Mouse (Mus musculus) stomach, embryonic 16.5 days (tissue): ENCODE measurements around the gene Dpp8. TPM values are rescaled to one million over a fixed set of nuclear protein-coding genes. Genes with fewer than 3 reads are reported as not detected.

Source experiments
- ATAC-seq: fragments of 200-750 bp; cut with Nextera tagmentation; 2 replicates; pipeline ENCODE4 v1.8.0; 2017; ENCODE audit warnings: moderate number of reproducible peaks, moderate TSS enrichment; ENCODE audit not compliant: insufficient read depth, low FRiP score
- H3K27ac ChIP-seq: fragments of 300-500 bp; sonication (generic); 2 replicates; pipeline ENCODE4 v1.5.1; 2014; ENCODE audit warnings: low read length
- H3K27me3 ChIP-seq: fragments of 300-500 bp; sonication (generic); 2 replicates; pipeline ENCODE4 v1.6.1; 2014; ENCODE audit warnings: low read length, control low read depth, mixed read lengths; ENCODE audit not compliant: control insufficient read depth, insufficient read depth
- H3K36me3 ChIP-seq: fragments of 300-500 bp; sonication (generic); 2 replicates; pipeline ENCODE4 v1.6.1; 2014; ENCODE audit warnings: low read length; ENCODE audit not compliant: control insufficient read depth, insufficient read depth
- H3K4me1 ChIP-seq: fragments of 300-500 bp; sonication (generic); 2 replicates; pipeline ENCODE4 v1.6.1; 2014; ENCODE audit warnings: low read length, control low read depth, mixed read lengths; ENCODE audit not compliant: control insufficient read depth, insufficient read depth
- H3K4me2 ChIP-seq: fragments of 300-500 bp; sonication (generic); 2 replicates; pipeline ENCODE4 v1.6.1; 2014; ENCODE audit warnings: low read depth, low read length, mixed read lengths
- H3K4me3 ChIP-seq: fragments of 300-500 bp; sonication (generic); replicated peaks from 2 replicates; pipeline ENCODE4 v1.5.1; 2014; ENCODE audit warnings: mild to moderate bottlenecking, low read length
- H3K9ac ChIP-seq: fragments of 300-500 bp; sonication (generic); 2 replicates; pipeline ENCODE4 v1.6.1; 2014; ENCODE audit warnings: low read length
- H3K9me3 ChIP-seq: fragments of 300-500 bp; sonication (generic); replicated peaks from 2 replicates; pipeline ENCODE4 v1.6.1; 2016; ENCODE audit warnings: low read length, control low read depth; ENCODE audit not compliant: control insufficient read depth
- WGBS: fragments of 180-500 bp; shearing (Covaris S2); extraction: QIAGEN DNeasy Blood & Tissue Kit; methylation state at CpG from one replicate; pipeline ENCODE4 v1.1.7; 2014; 5-methylcytosine and 5-hydroxymethylcytosine counted together
- polyA plus RNA-seq: library from polyadenylated mRNA; unstranded; fragments of >200 nt; fragmentation: Nextera tagmentation; extraction: Ambion mirVana; gene quantifications from 2 replicates; pipeline ENCODE4 v1.2.1, GENCODE M21; 2015

Dpp8 gene
- polyA plus RNA-seq, 1 experiment from 2014 or later, result 37.5 TPM

- no peak for ATAC-seq
- peaks cover 2% of the 10 kb centered on the region; the same call in 1 of the 2 replicates for H3K36me3 ChIP-seq
- H3K27me3 ChIP-seq, result no peaks in the 10 kb centered on the region
- H3K4me2 ChIP-seq, result no peak overlapping the region
- no peak overlapping the region for H3K4me3 ChIP-seq
- 83% methylated on average over 8 of the region's 8 CpGs for WGBS
- H3K9ac ChIP-seq, result no peak overlapping the region
- no peak overlapping the region for H3K27ac ChIP-seq
- no peaks in the 10 kb centered on the region; the same call in 1 of the 2 replicates for H3K9me3 ChIP-seq
- no peaks in the 10 kb centered on the region for H3K4me1 ChIP-seq
Measured at GRCm38 (mm10) chr9:65010632-65011031, 21.6 kb upstream of the Dpp8 start.

- no peak for ATAC-seq
- H3K36me3 ChIP-seq, result peaks cover 2% of the 10 kb centered on the region; the same call in 1 of the 2 replicates
- no peaks in the 10 kb centered on the region for H3K27me3 ChIP-seq
- no peak overlapping the region for H3K4me3 ChIP-seq
- 60% methylated on average over 6 of the region's 6 CpGs for WGBS
- peaks cover 6% of the 10 kb centered on the region; the same call in 1 of the 2 replicates for H3K4me1 ChIP-seq
- H3K4me2 ChIP-seq, result no peak overlapping the region
- no peak overlapping the region for H3K9ac ChIP-seq
- no peak overlapping the region for H3K27ac ChIP-seq
- no peaks in the 10 kb centered on the region; the same call in 1 of the 2 replicates for H3K9me3 ChIP-seq
Measured at GRCm38 (mm10) chr9:65011304-65011703, 20.9 kb upstream of the Dpp8 start.

GRCm38 (mm10) chr9:65015461-65016222, 16.6 kb upstream of the Dpp8 start:
- Histone ChIP-seq H3K9ac (no peak overlapping the region), H3K4me2 (no peak overlapping the region), H3K9me3 (no peaks in the 10 kb centered on the region), H3K27ac (no peak overlapping the region), H3K27me3 (no peaks in the 10 kb centered on the region), H3K4me1 (peaks cover 15% of the 10 kb centered on the region; the same call in 1 of the 2 replicates), H3K4me3 (no peak overlapping the region), H3K36me3 (no peaks in the 10 kb centered on the region)
- ATAC-seq, result no peak
- WGBS, result 54% methylated on average over 7 of the region's 7 CpGs

- no peak overlapping the region for H3K27ac ChIP-seq
- no peaks in the 10 kb centered on the region for H3K27me3 ChIP-seq
- no peak overlapping the region for H3K4me3 ChIP-seq
- no peaks in the 10 kb centered on the region for H3K36me3 ChIP-seq
- WGBS, result 77% methylated on average over 4 of the region's 4 CpGs
- peaks cover 15% of the 10 kb centered on the region; the same call in 1 of the 2 replicates for H3K4me1 ChIP-seq
- ATAC-seq, result no peak
- no peaks in the 10 kb centered on the region for H3K9me3 ChIP-seq
- H3K4me2 ChIP-seq, result no peak overlapping the region
- H3K9ac ChIP-seq, result no peak overlapping the region
Measured at GRCm38 (mm10) chr9:65016241-65016977, 15.8 kb upstream of the Dpp8 start.

GRCm38 (mm10) chr9:65016978-65017827, 15.0 kb upstream of the Dpp8 start:
- WGBS, result 79% methylated on average over 16 of the region's 16 CpGs
- Histone ChIP-seq H3K4me1 (peaks cover 16% of the 10 kb centered on the region; the same call in 1 of the 2 replicates), H3K27me3 (no peaks in the 10 kb centered on the region), H3K4me3 (no peak overlapping the region), H3K9me3 (no peaks in the 10 kb centered on the region), H3K4me2 (no peak overlapping the region), H3K27ac (no peak overlapping the region), H3K9ac (no peak overlapping the region), H3K36me3 (no peaks in the 10 kb centered on the region)
- ATAC-seq, result no peak

- H3K4me3 ChIP-seq, result no peak overlapping the region
- H3K9ac ChIP-seq, result no peak overlapping the region
- no peaks in the 10 kb centered on the region for H3K36me3 ChIP-seq
- H3K9me3 ChIP-seq, result no peaks in the 10 kb centered on the region
- no peak for ATAC-seq
- no peak overlapping the region for H3K27ac ChIP-seq
- H3K4me1 ChIP-seq, result peaks cover 19% of the 10 kb centered on the region; the same call in 1 of the 2 replicates
- no peaks in the 10 kb centered on the region for H3K27me3 ChIP-seq
- no peak overlapping the region for H3K4me2 ChIP-seq
- 83% methylated on average over 4 of the region's 4 CpGs for WGBS
Measured at GRCm38 (mm10) chr9:65017896-65018295, 14.3 kb upstream of the Dpp8 start.

- Histone ChIP-seq H3K4me1 (peaks cover 19% of the 10 kb centered on the region; the same call in 1 of the 2 replicates), H3K36me3 (no peaks in the 10 kb centered on the region), H3K4me3 (no peak overlapping the region), H3K27ac (no peak overlapping the region), H3K9ac (no peak overlapping the region), H3K27me3 (no peaks in the 10 kb centered on the region), H3K9me3 (no peaks in the 10 kb centered on the region), H3K4me2 (no peak overlapping the region)
- WGBS, result 65% methylated on average over 3 of the region's 3 CpGs
- no peak for ATAC-seq
Measured at GRCm38 (mm10) chr9:65018588-65019121, 13.6 kb upstream of the Dpp8 start.

GRCm38 (mm10) chr9:65019146-65019545, 13.1 kb upstream of the Dpp8 start:
- 17% methylated on average over 3 of the region's 3 CpGs for WGBS
- Histone ChIP-seq H3K9me3 (no peaks in the 10 kb centered on the region), H3K36me3 (no peaks in the 10 kb centered on the region), H3K4me3 (no peak overlapping the region), H3K4me1 (peaks cover 19% of the 10 kb centered on the region; the same call in 1 of the 2 replicates), H3K9ac (no peak overlapping the region), H3K4me2 (no peak overlapping the region), H3K27me3 (no peaks in the 10 kb centered on the region), H3K27ac (no peak overlapping the region)
- no peak for ATAC-seq
